Mouse (Mus musculus) kidney, embryonic 15.5 days (tissue): Measurements from ENCODE around the gene Tyk2. TPM values are rescaled to one million over a fixed set of nuclear protein-coding genes. Genes with fewer than 3 reads are reported as not detected.

ENCODE experiments used
- ATAC-seq: fragments of 200-750 bp; cut with Nextera tagmentation; replicated peaks from 2 replicates; pipeline ENCODE4 v1.8.0; 2017; ENCODE audit warnings: moderate TSS enrichment; ENCODE audit not compliant: low FRiP score
- H3K27ac ChIP-seq: fragments of 300-500 bp; sonication (generic); 2 replicates; pipeline ENCODE4 v1.5.1; 2015; ENCODE audit warnings: mild to moderate bottlenecking, inconsistent platforms
- H3K27me3 ChIP-seq: fragments of 300-500 bp; sonication (generic); 2 replicates; pipeline ENCODE4 v1.6.1; 2015; ENCODE audit warnings: inconsistent platforms
- H3K36me3 ChIP-seq: fragments of 300-500 bp; sonication (generic); 2 replicates; pipeline ENCODE4 v1.6.1; 2015; ENCODE audit warnings: inconsistent platforms
- H3K4me1 ChIP-seq: fragments of 300-500 bp; sonication (generic); 2 replicates; pipeline ENCODE4 v1.6.1; 2015; ENCODE audit warnings: inconsistent platforms
- H3K4me2 ChIP-seq: fragments of 300-500 bp; sonication (generic); 2 replicates; pipeline ENCODE4 v1.6.1; 2015; ENCODE audit warnings: moderate library complexity, mild to moderate bottlenecking, inconsistent platforms
- H3K4me3 ChIP-seq: fragments of 300-500 bp; sonication (generic); replicated peaks from 2 replicates; pipeline ENCODE4 v1.5.1; 2015; ENCODE audit warnings: mild to moderate bottlenecking, inconsistent platforms
- H3K9ac ChIP-seq: fragments of 300-500 bp; sonication (generic); 2 replicates; pipeline ENCODE4 v1.6.1; 2015; ENCODE audit warnings: mild to moderate bottlenecking, inconsistent platforms
- H3K9me3 ChIP-seq: fragments of 300-500 bp; sonication (generic); replicated peaks from 2 replicates; pipeline ENCODE4 v1.6.1; 2016; ENCODE audit warnings: inconsistent platforms
- WGBS: fragments of 180-500 bp; shearing (Covaris S2); methylation state at CpG from one replicate; pipeline ENCODE4 v1.1.7; 2015; ENCODE audit warnings: mixed read lengths; 5-methylcytosine and 5-hydroxymethylcytosine counted together
- polyA plus RNA-seq: library from polyadenylated mRNA; unstranded; fragments of >200 nt; fragmentation: Nextera tagmentation; extraction: Ambion mirVana; gene quantifications from 2 replicates; pipeline ENCODE4 v1.2.1, GENCODE M21; 2015

The Tyk2 gene
- polyA plus RNA-seq, 1 experiment from 2014 or later: 15.5 TPM

- H3K9ac ChIP-seq: peak overlapping the region; percentile 25; the same call in 1 of the 2 replicates
- peak overlapping the region; percentile 68 for H3K27ac ChIP-seq
- H3K4me2 ChIP-seq: peak overlapping the region; percentile 91
- H3K36me3 ChIP-seq: peaks cover 48% of the 10 kb centered on the region
- 33% methylated on average over 10 of the region's 10 CpGs for WGBS
- H3K27me3 ChIP-seq: no peaks in the 10 kb centered on the region
- peaks cover 42% of the 10 kb centered on the region for H3K4me1 ChIP-seq
- H3K9me3 ChIP-seq: no peaks in the 10 kb centered on the region
- ATAC-seq: peak; percentile 42; the same call in 1 of the 2 replicates
- H3K4me3 ChIP-seq: peak overlapping the region; percentile 28
Measured at GRCm38 (mm10) chr9:21146722-21147121, 15.7 kb upstream of the Tyk2 start.

GRCm38 (mm10) chr9:21145431-21145830 is 14.4 kb upstream of the Tyk2 start:
- no peak for ATAC-seq
- Histone ChIP-seq H3K4me1 (peaks cover 42% of the 10 kb centered on the region), H3K36me3 (peaks cover 60% of the 10 kb centered on the region), H3K27me3 (no peaks in the 10 kb centered on the region), H3K27ac (no peak overlapping the region), H3K9ac (no peak overlapping the region), H3K4me3 (no peak overlapping the region), H3K4me2 (no peak overlapping the region), H3K9me3 (no peaks in the 10 kb centered on the region)
- WGBS: 91% methylated on average over 4 of the region's 4 CpGs

GRCm38 (mm10) chr9:21144361-21144760 is 13.3 kb upstream of the Tyk2 start:
- ATAC-seq: no peak
- Histone ChIP-seq H3K9me3 (no peaks in the 10 kb centered on the region), H3K27ac (no peak overlapping the region), H3K4me3 (no peak overlapping the region), H3K36me3 (peaks cover 71% of the 10 kb centered on the region), H3K4me1 (peaks cover 39% of the 10 kb centered on the region), H3K4me2 (no peak overlapping the region), H3K27me3 (no peaks in the 10 kb centered on the region), H3K9ac (no peak overlapping the region)
- 94% methylated on average over 3 of the region's 3 CpGs for WGBS

- peaks cover 16% of the 10 kb centered on the region for H3K4me1 ChIP-seq
- H3K4me2 ChIP-seq: no peak overlapping the region
- no peak overlapping the region for H3K4me3 ChIP-seq
- no peak for ATAC-seq
- H3K9ac ChIP-seq: no peak overlapping the region
- H3K27me3 ChIP-seq: no peaks in the 10 kb centered on the region
- H3K9me3 ChIP-seq: no peaks in the 10 kb centered on the region
- peaks cover 93% of the 10 kb centered on the region for H3K36me3 ChIP-seq
- H3K27ac ChIP-seq: no peak overlapping the region
- 93% methylated on average over 14 of the region's 14 CpGs for WGBS
Measured at GRCm38 (mm10) chr9:21141922-21142321, 10.9 kb upstream of the Tyk2 start.

GRCm38 (mm10) chr9:21138386-21138785 is 7.3 kb upstream of the Tyk2 start:
- Histone ChIP-seq H3K4me1 (0 out of 2 replicates have a peak, but pooled peaks cover 6% of the 10 kb centered on the region), H3K4me2 (no peak overlapping the region), H3K36me3 (peaks cover 68% of the 10 kb centered on the region), H3K9me3 (no peaks in the 10 kb centered on the region), H3K27ac (no peak overlapping the region), H3K4me3 (no peak overlapping the region), H3K9ac (no peak overlapping the region), H3K27me3 (no peaks in the 10 kb centered on the region)
- ATAC-seq: no peak
- WGBS: 78% methylated on average over 4 of the region's 4 CpGs

GRCm38 (mm10) chr9:21137229-21137628 is 6.2 kb upstream of the Tyk2 start:
- Histone ChIP-seq H3K4me2 (no peak overlapping the region), H3K36me3 (peaks cover 57% of the 10 kb centered on the region), H3K4me1 (0 out of 2 replicates have a peak, but pooled peaks cover 6% of the 10 kb centered on the region), H3K9me3 (no peaks in the 10 kb centered on the region), H3K4me3 (no peak overlapping the region), H3K27me3 (no peaks in the 10 kb centered on the region), H3K9ac (no peak overlapping the region), H3K27ac (no peak overlapping the region)
- no peak; the same call in 1 of the 2 replicates for ATAC-seq
- 59% methylated on average over 3 of the region's 3 CpGs for WGBS

GRCm38 (mm10) chr9:21136401-21136800 is 5.4 kb upstream of the Tyk2 start:
- Histone ChIP-seq H3K27ac (no peak overlapping the region), H3K27me3 (no peaks in the 10 kb centered on the region), H3K9ac (no peak overlapping the region), H3K4me1 (0 out of 2 replicates have a peak, but pooled peaks cover 6% of the 10 kb centered on the region), H3K4me3 (no peak overlapping the region), H3K36me3 (peaks cover 48% of the 10 kb centered on the region), H3K4me2 (no peak overlapping the region), H3K9me3 (no peaks in the 10 kb centered on the region)
- ATAC-seq: no peak
- 83% methylated on average over 6 of the region's 6 CpGs for WGBS

- Histone ChIP-seq H3K4me2 (no peak overlapping the region), H3K27ac (no peak overlapping the region)
Measured at GRCm38 (mm10) chr9:21135941-21136381, 4.9 kb upstream of the Tyk2 start.

GRCm38 (mm10) chr9:21135329-21135890 is 4.4 kb upstream of the Tyk2 start:
- peak overlapping the region; percentile 48; the same call in 1 of the 2 replicates for H3K27ac ChIP-seq
- H3K4me1 ChIP-seq: peaks cover 9% of the 10 kb centered on the region
- H3K4me2 ChIP-seq: no peak overlapping the region
- no peaks in the 10 kb centered on the region for H3K9me3 ChIP-seq
- no peak overlapping the region for H3K9ac ChIP-seq
- WGBS: 77% methylated on average over 4 of the region's 4 CpGs
- peaks cover 38% of the 10 kb centered on the region for H3K36me3 ChIP-seq
- ATAC-seq: no peak
- H3K4me3 ChIP-seq: no peak overlapping the region
- no peaks in the 10 kb centered on the region for H3K27me3 ChIP-seq

More at GRCm38 (mm10) chr9:21135941-21136381, 4.9 kb upstream of the Tyk2 start:
- WGBS: 68% methylated on average over 1 of the region's 1 CpGs
- Histone ChIP-seq H3K4me1 (0 out of 2 replicates have a peak, but pooled peaks cover 6% of the 10 kb centered on the region), H3K27me3 (no peaks in the 10 kb centered on the region), H3K4me3 (no peak overlapping the region), H3K9ac (no peak overlapping the region), H3K9me3 (no peaks in the 10 kb centered on the region), H3K36me3 (peaks cover 44% of the 10 kb centered on the region)
- no peak for ATAC-seq

GRCm38 (mm10) chr9:21134595-21135328 is 3.7 kb upstream of the Tyk2 start:
- Histone ChIP-seq H3K4me1 (peaks cover 14% of the 10 kb centered on the region), H3K4me2 (no peak overlapping the region), H3K9ac (no peak overlapping the region), H3K4me3 (no peak overlapping the region), H3K36me3 (peaks cover 32% of the 10 kb centered on the region), H3K27ac (peak overlapping the region; percentile 48; the same call in 1 of the 2 replicates), H3K27me3 (no peaks in the 10 kb centered on the region), H3K9me3 (no peaks in the 10 kb centered on the region)
- 69% methylated on average over 9 of the region's 9 CpGs for WGBS
- no peak for ATAC-seq

- Histone ChIP-seq H3K9ac (no peak overlapping the region), H3K4me1 (peaks cover 14% of the 10 kb centered on the region), H3K4me2 (no peak overlapping the region), H3K27me3 (no peaks in the 10 kb centered on the region), H3K9me3 (no peaks in the 10 kb centered on the region), H3K27ac (no peak overlapping the region), H3K4me3 (no peak overlapping the region), H3K36me3 (peaks cover 16% of the 10 kb centered on the region)
- WGBS: 73% methylated on average over 9 of the region's 9 CpGs
- no peak for ATAC-seq
Measured at GRCm38 (mm10) chr9:21133064-21133707, 2.1 kb upstream of the Tyk2 start.
